ENCODE assay signal across 13 mouse cellular contexts in genomic region chr12:87410999-87411398, GRCm38 (mm10). TPM values are rescaled to one million over a fixed set of nuclear protein-coding genes. Genes with fewer than 3 reads are reported as not detected.
DNase-seq lines count a peak whose midpoint lies in the region; ATAC-seq and TF ChIP-seq lines count a peak whose summit lies in the region.
"Had no signal": no experiment of that assay in that cellular context is flagged by ENCODE, and none has a peak within 500 bp of the region (broad histone marks: within the 10 kb centered on the region; RNA-seq: fewer than 3 reads in every experiment).

No protein-coding gene starts in this region.

- H3K4me2 ChIP-seq in heart, embryonic 11.5 days, result 0 out of 2 replicates have a peak overlapping the region, but pooled peaks have one; percentile 4
- peak overlapping the region; percentile 10; the same call in 1 of the 2 replicates for H3K4me2 ChIP-seq in liver, embryonic 11.5 days
- no peak overlapping the region for H3K4me2 ChIP-seq in liver, embryonic 12.5 days
- H3K4me2 ChIP-seq in intestine, embryonic 16.5 days (ENCODE audit: low read depth, low read length), result no peak overlapping the region
- H3K4me2 ChIP-seq: hindbrain, embryonic 14.5 days had no signal

- TF ChIP-seq CTCF in cerebellum, adult 2 months (IDR thresholded peaks at IDR 0.05; ENCODE audit: borderline replicate concordance, insufficient read depth, low read depth, low read length), result no peak

- 25% methylated on average over 7 of the region's 7 CpGs for WGBS in heart, embryonic 11.5 days (ENCODE audit: insufficient replicate concordance)
- whole genome bisulfite sequencing in liver, embryonic 11.5 days, result 36% methylated on average over 7 of the region's 7 CpGs
- 18% methylated on average over 7 of the region's 7 CpGs for WGBS in liver, embryonic 12.5 days (ENCODE audit: insufficient replicate concordance)
- 41% methylated on average over 7 of the region's 7 CpGs for WGBS in intestine, embryonic 16.5 days
- WGBS in cerebellum, adult 2 months, result 43% methylated on average over 7 of the region's 7 CpGs

- no peaks in the 10 kb centered on the region for H3K36me3 ChIP-seq in heart, embryonic 11.5 days (ENCODE audit: control insufficient read depth, insufficient read depth, low read length)
- H3K36me3 ChIP-seq in liver, embryonic 11.5 days (ENCODE audit: control insufficient read depth, insufficient read depth, low read length), result no peaks in the 10 kb centered on the region
- H3K36me3 ChIP-seq in liver, embryonic 12.5 days, result no peaks in the 10 kb centered on the region
- H3K36me3 ChIP-seq in intestine, embryonic 16.5 days (ENCODE audit: control insufficient read depth, insufficient read depth, low read length), result no peaks in the 10 kb centered on the region

- TF ChIP-seq POLR2A in cerebellum, adult 2 months (IDR thresholded peaks at IDR 0.05; ENCODE audit: borderline replicate concordance, insufficient read depth, low read length), result no peak

- no peak overlapping the region for H3K4me3 ChIP-seq in heart, embryonic 11.5 days (ENCODE audit: low read depth, low read length)
- no peak overlapping the region for H3K4me3 ChIP-seq in liver, embryonic 11.5 days (ENCODE audit: low read depth, low read length)
- H3K4me3 ChIP-seq in liver, embryonic 12.5 days, result no peak overlapping the region
- no peak overlapping the region for H3K4me3 ChIP-seq in intestine, embryonic 16.5 days (ENCODE audit: low read length)
- H3K4me3 ChIP-seq in cerebellum, adult 2 months (replicated peaks; ENCODE audit: insufficient read depth, low read depth, low read length), result no peak overlapping the region

- H3K27ac ChIP-seq in heart, embryonic 11.5 days (ENCODE audit: low read depth, low read length), result no peak overlapping the region
- no peak overlapping the region for H3K27ac ChIP-seq in liver, embryonic 11.5 days (ENCODE audit: low read depth, low read length)
- H3K27ac ChIP-seq in liver, embryonic 12.5 days, result no peak overlapping the region
- H3K27ac ChIP-seq in intestine, embryonic 16.5 days (ENCODE audit: low read length), result no peak overlapping the region
- H3K27ac ChIP-seq in cerebellum, adult 2 months (ENCODE audit: insufficient read depth, low read length), result no peak overlapping the region
- H3K27ac ChIP-seq: hindbrain, embryonic 14.5 days had no signal

- peaks cover 6% of the 10 kb centered on the region; the same call in 1 of the 2 replicates for H3K4me1 ChIP-seq in heart, embryonic 11.5 days (ENCODE audit: control insufficient read depth, insufficient read depth, low read length)
- peaks cover 20% of the 10 kb centered on the region for H3K4me1 ChIP-seq in liver, embryonic 11.5 days (replicated peaks; ENCODE audit: control insufficient read depth, insufficient read depth, low read length)
- peaks cover 31% of the 10 kb centered on the region for H3K4me1 ChIP-seq in liver, embryonic 12.5 days
- peaks cover 10% of the 10 kb centered on the region for H3K4me1 ChIP-seq in intestine, embryonic 16.5 days (ENCODE audit: control insufficient read depth, insufficient read depth, low read length)
- no peaks in the 10 kb centered on the region for H3K4me1 ChIP-seq in cerebellum, adult 2 months (ENCODE audit: control insufficient read depth, insufficient read depth, low read length)

- no peak for DNase-seq in heart, adult 18-20 months
- no peak for DNase-seq in liver, embryonic 11.5 days (ENCODE audit: low spot score)
- peak; percentile 59 for DNase-seq in ES-CJ7 (ENCODE audit: low read depth, low spot score)
- DNase-seq in cerebellum, adult 2 months, result no peak
- no peak for DNase-seq in embryo, embryonic 10 days (ENCODE audit: low spot score)
- DNase-seq: cerebellum, adult 11-12 months; gastrocnemius, postnatal 14 days; kidney, adult 9 months; liver had no signal

- peak; percentile 33; the same call in 1 of the 2 replicates for ATAC-seq in heart, embryonic 11.5 days (replicated peaks; ENCODE audit: insufficient number of reproducible peaks, low FRiP score, low TSS enrichment)
- no peak for ATAC-seq in liver, embryonic 11.5 days (replicated peaks; ENCODE audit: low FRiP score)
- no peak for ATAC-seq in liver, embryonic 12.5 days
- ATAC-seq in intestine, embryonic 16.5 days, result 0 out of 2 replicates have a peak, but pooled peaks have one; percentile 17

- H3K9me3 ChIP-seq in heart, embryonic 11.5 days (replicated peaks; ENCODE audit: control insufficient read depth, low read length), result no peaks in the 10 kb centered on the region
- no peaks in the 10 kb centered on the region for H3K9me3 ChIP-seq in liver, embryonic 11.5 days (ENCODE audit: control insufficient read depth, low read length)
- H3K9me3 ChIP-seq in liver, embryonic 12.5 days (replicated peaks), result no peaks in the 10 kb centered on the region
- H3K9me3 ChIP-seq in intestine, embryonic 16.5 days (ENCODE audit: control insufficient read depth, low read length), result no peaks in the 10 kb centered on the region

- no peaks in the 10 kb centered on the region for H3K27me3 ChIP-seq in heart, embryonic 11.5 days (ENCODE audit: control insufficient read depth, insufficient read depth, low read length)
- no peaks in the 10 kb centered on the region for H3K27me3 ChIP-seq in liver, embryonic 11.5 days (replicated peaks; ENCODE audit: control insufficient read depth, insufficient read depth, low read length)
- no peaks in the 10 kb centered on the region; the same call in 1 of the 2 replicates for H3K27me3 ChIP-seq in liver, embryonic 12.5 days (replicated peaks)
- no peaks in the 10 kb centered on the region for H3K27me3 ChIP-seq in intestine, embryonic 16.5 days (replicated peaks; ENCODE audit: control insufficient read depth, insufficient read depth, low read length)
- H3K27me3 ChIP-seq in cerebellum, adult 2 months (ENCODE audit: control insufficient read depth, insufficient read depth, low read length), result no peaks in the 10 kb centered on the region

- no peak overlapping the region for H3K9ac ChIP-seq in heart, embryonic 11.5 days (ENCODE audit: low read depth, low read length)
- no peak overlapping the region for H3K9ac ChIP-seq in liver, embryonic 11.5 days (ENCODE audit: low read depth, low read length)
- no peak overlapping the region for H3K9ac ChIP-seq in liver, embryonic 12.5 days
- no peak overlapping the region for H3K9ac ChIP-seq in intestine, embryonic 16.5 days (ENCODE audit: low read depth, low read length)
- H3K9ac ChIP-seq: hindbrain, embryonic 14.5 days had no signal

RNA-seq across cellular contexts. Expression of gene Sptlc2, which starts 22.8 kb away (rescaled TPM):
- 73.2 and 82.1 TPM in 2 replicates for polyA plus RNA-seq in heart, embryonic 11.5 days (2014; fragmentation: Nextera tagmentation; extraction: Ambion mirVana)
- total RNA-seq in heart, adult 18-20 months (2021), result 10 to 100 TPM; 21.1 to 24.1 TPM
- polyA plus RNA-seq in liver, embryonic 11.5 days (2014; fragmentation: Nextera tagmentation; extraction: Ambion mirVana), result 56.9 and 63.2 TPM in 2 replicates
- polyA plus RNA-seq in liver, embryonic 12.5 days (2016; fragmentation: Nextera tagmentation; extraction: Ambion mirVana), result 34.2 and 39.7 TPM in 2 replicates
- 126 and 133 TPM in 2 replicates for polyA plus RNA-seq in intestine, embryonic 16.5 days (2015; fragmentation: Nextera tagmentation; extraction: Ambion mirVana)
- 23.3 and 25.2 TPM in 2 replicates for polyA plus RNA-seq in cerebellum, adult 2 months (2012; rRNA removed)

RNA-seq across cellular contexts. Expression of gene Slirp, which starts 32.7 kb away (rescaled TPM):
- polyA plus RNA-seq in heart, embryonic 11.5 days (2014; fragmentation: Nextera tagmentation; extraction: Ambion mirVana), result 256 and 291 TPM in 2 replicates
- 100 to 1,000 TPM; 148 to 166 TPM for total RNA-seq in heart, adult 18-20 months (2021)
- polyA plus RNA-seq in liver, embryonic 11.5 days (2014; fragmentation: Nextera tagmentation; extraction: Ambion mirVana), result 314 and 321 TPM in 2 replicates
- polyA plus RNA-seq in liver, embryonic 12.5 days (2016; fragmentation: Nextera tagmentation; extraction: Ambion mirVana), result 211 and 219 TPM in 2 replicates
- polyA plus RNA-seq in intestine, embryonic 16.5 days (2015; fragmentation: Nextera tagmentation; extraction: Ambion mirVana), result 258 and 261 TPM in 2 replicates
- 82.7 and 86.7 TPM in 2 replicates for polyA plus RNA-seq in cerebellum, adult 2 months (2012; rRNA removed)

RNA-seq across cellular contexts. Expression of gene Alkbh1, which starts 32.8 kb away (rescaled TPM):
- 39.6 and 52.6 TPM in 2 replicates for polyA plus RNA-seq in heart, embryonic 11.5 days (2014; fragmentation: Nextera tagmentation; extraction: Ambion mirVana)
- total RNA-seq in heart, adult 18-20 months (2021), result 10 to 100 TPM in 1 of 2 experiments, 1 to 10 TPM in 1; 9.8 to 10.6 TPM
- 56.5 and 64.9 TPM in 2 replicates for polyA plus RNA-seq in liver, embryonic 11.5 days (2014; fragmentation: Nextera tagmentation; extraction: Ambion mirVana)
- 34.5 and 39.2 TPM in 2 replicates for polyA plus RNA-seq in liver, embryonic 12.5 days (2016; fragmentation: Nextera tagmentation; extraction: Ambion mirVana)
- polyA plus RNA-seq in intestine, embryonic 16.5 days (2015; fragmentation: Nextera tagmentation; extraction: Ambion mirVana), result 43.9 and 52.0 TPM in 2 replicates
- polyA plus RNA-seq in cerebellum, adult 2 months (2012; rRNA removed), result 18.3 and 22.0 TPM in 2 replicates

Comparison
In these comparisons a context has a peak if more than half of its experiments do, and no peak if none do; other contexts are left out.
1. H3K4me2 ChIP-seq: peak in heart, embryonic 11.5 days (single experiment) and liver, embryonic 11.5 days (single experiment); none in liver, embryonic 12.5 days (single experiment) and intestine, embryonic 16.5 days (single experiment).
2. ATAC-seq: peak in heart, embryonic 11.5 days (single experiment) and intestine, embryonic 16.5 days (single experiment); none in liver, embryonic 11.5 days (single experiment) and liver, embryonic 12.5 days (single experiment).